Mouse (Mus musculus) limb, embryonic 15.5 days (tissue): Measurements from ENCODE around the gene Ets1. TPM values are rescaled to one million over a fixed set of nuclear protein-coding genes. Genes with fewer than 3 reads are reported as not detected.

Experiments used
- ATAC-seq: fragments of 200-750 bp; cut with Nextera tagmentation; 2 replicates; pipeline ENCODE4 v1.8.0; 2017; ENCODE audit warnings: low read depth, moderate TSS enrichment; ENCODE audit not compliant: insufficient number of reproducible peaks, low FRiP score, low TSS enrichment
- H3K27ac ChIP-seq: fragments of 300-500 bp; sonication (generic); 2 replicates; pipeline ENCODE4 v1.5.1; 2015; ENCODE audit warnings: moderate library complexity, mild to moderate bottlenecking, inconsistent platforms
- H3K27me3 ChIP-seq: fragments of 300-500 bp; sonication (generic); 2 replicates; pipeline ENCODE4 v1.6.1; 2015; ENCODE audit warnings: inconsistent platforms
- H3K36me3 ChIP-seq: fragments of 300-500 bp; sonication (generic); 2 replicates; pipeline ENCODE4 v1.6.1; 2015; ENCODE audit warnings: inconsistent platforms
- H3K4me1 ChIP-seq: fragments of 300-500 bp; sonication (generic); 2 replicates; pipeline ENCODE4 v1.6.1; 2015; ENCODE audit warnings: inconsistent platforms
- H3K4me2 ChIP-seq: fragments of 300-500 bp; sonication (generic); 2 replicates; pipeline ENCODE4 v1.6.1; 2015; ENCODE audit warnings: mild to moderate bottlenecking, inconsistent platforms
- H3K4me3 ChIP-seq: fragments of 300-500 bp; sonication (generic); 2 replicates; pipeline ENCODE4 v1.5.1; 2015; ENCODE audit warnings: mild to moderate bottlenecking, inconsistent platforms
- H3K9ac ChIP-seq: fragments of 300-500 bp; sonication (generic); 2 replicates; pipeline ENCODE4 v1.6.1; 2015; ENCODE audit warnings: inconsistent platforms
- H3K9me3 ChIP-seq: fragments of 300-500 bp; sonication (generic); 2 replicates; pipeline ENCODE4 v1.6.1; 2016; ENCODE audit warnings: inconsistent platforms
- WGBS: fragments of 180-500 bp; shearing (Covaris S2); methylation state at CpG from one replicate; pipeline ENCODE4 v1.1.7; 2015; 5-methylcytosine and 5-hydroxymethylcytosine counted together
- polyA plus RNA-seq: library from polyadenylated mRNA; unstranded; fragments of >200 nt; fragmentation: Nextera tagmentation; extraction: Ambion mirVana; gene quantifications from 2 replicates; pipeline ENCODE4 v1.2.1, GENCODE M21; 2015

The Ets1 gene
- polyA plus RNA-seq, 1 experiment from 2014 or later, result 42.9 TPM

- H3K4me1 ChIP-seq, result peaks cover 3% of the 10 kb centered on the region
- ATAC-seq, result no peak
- no peak overlapping the region for H3K4me2 ChIP-seq
- no peaks in the 10 kb centered on the region for H3K27me3 ChIP-seq
- no peaks in the 10 kb centered on the region for H3K9me3 ChIP-seq
- no peak overlapping the region for H3K4me3 ChIP-seq
- no peak overlapping the region for H3K27ac ChIP-seq
- H3K9ac ChIP-seq, result no peak overlapping the region
- WGBS, result 65% methylated on average over 2 of the region's 2 CpGs
- H3K36me3 ChIP-seq, result no peaks in the 10 kb centered on the region
These were observed 56.9 kb downstream of the Ets1 start for GRCm38 (mm10) chr9:32692944-32693343.

GRCm38 (mm10) chr9:32693411-32693810, 57.4 kb downstream of the Ets1 start:
- ATAC-seq, result no peak
- Histone ChIP-seq H3K36me3 (no peaks in the 10 kb centered on the region), H3K9ac (no peak overlapping the region), H3K4me3 (no peak overlapping the region), H3K27me3 (no peaks in the 10 kb centered on the region), H3K4me1 (peaks cover 3% of the 10 kb centered on the region), H3K27ac (no peak overlapping the region), H3K4me2 (no peak overlapping the region), H3K9me3 (no peaks in the 10 kb centered on the region)
- WGBS, result 70% methylated on average over 3 of the region's 3 CpGs

GRCm38 (mm10) chr9:32694111-32694824, 58.2 kb downstream of the Ets1 start:
- Histone ChIP-seq H3K4me2 (no peak overlapping the region), H3K9ac (no peak overlapping the region), H3K36me3 (no peaks in the 10 kb centered on the region), H3K27ac (no peak overlapping the region), H3K27me3 (no peaks in the 10 kb centered on the region), H3K9me3 (no peaks in the 10 kb centered on the region), H3K4me1 (peaks cover 6% of the 10 kb centered on the region), H3K4me3 (no peak overlapping the region)
- 72% methylated on average over 12 of the region's 12 CpGs for WGBS
- ATAC-seq, result no peak

- Histone ChIP-seq H3K9me3 (no peaks in the 10 kb centered on the region), H3K4me2 (peak overlapping the region; percentile 81), H3K4me3 (peak overlapping the region; percentile 74), H3K36me3 (no peaks in the 10 kb centered on the region), H3K27ac (peak overlapping the region; percentile 92), H3K27me3 (no peaks in the 10 kb centered on the region), H3K9ac (peak overlapping the region; percentile 79), H3K4me1 (peaks cover 13% of the 10 kb centered on the region)
- 47% methylated on average over 4 of the region's 4 CpGs for WGBS
- no peak for ATAC-seq
These were observed 59.0 kb downstream of the Ets1 start for GRCm38 (mm10) chr9:32694916-32695490.

- peaks cover 16% of the 10 kb centered on the region for H3K4me1 ChIP-seq
- H3K27me3 ChIP-seq, result no peaks in the 10 kb centered on the region
- no peaks in the 10 kb centered on the region for H3K9me3 ChIP-seq
- no peaks in the 10 kb centered on the region for H3K36me3 ChIP-seq
- WGBS, result under 1% methylated on average over 67 of the region's 67 CpGs
- H3K9ac ChIP-seq, result peak overlapping the region; percentile 79
- peak overlapping the region; percentile 92 for H3K27ac ChIP-seq
- peak; percentile 96 for ATAC-seq
- H3K4me3 ChIP-seq, result peak overlapping the region; percentile 74
- peak overlapping the region; percentile 81 for H3K4me2 ChIP-seq
These were observed 59.6 kb downstream of the Ets1 start for GRCm38 (mm10) chr9:32695492-32696190.

- WGBS, result under 1% methylated on average over 13 of the region's 13 CpGs
- H3K9ac ChIP-seq, result peak overlapping the region; percentile 79
- no peak for ATAC-seq
- peak overlapping the region; percentile 81 for H3K4me2 ChIP-seq
- no peaks in the 10 kb centered on the region for H3K36me3 ChIP-seq
- no peaks in the 10 kb centered on the region for H3K27me3 ChIP-seq
- H3K9me3 ChIP-seq, result no peaks in the 10 kb centered on the region
- peak overlapping the region; percentile 92 for H3K27ac ChIP-seq
- peak overlapping the region; percentile 74 for H3K4me3 ChIP-seq
- H3K4me1 ChIP-seq, result peaks cover 16% of the 10 kb centered on the region
These were observed 60.2 kb downstream of the Ets1 start for GRCm38 (mm10) chr9:32696259-32696658.

GRCm38 (mm10) chr9:32696717-32697116, 60.7 kb downstream of the Ets1 start:
- no peak for ATAC-seq
- 6% methylated on average over 7 of the region's 7 CpGs for WGBS
- H3K27ac ChIP-seq, result peak overlapping the region; percentile 92

GRCm38 (mm10) chr9:32697291-32698110, 61.5 kb downstream of the Ets1 start:
- 35% methylated on average over 9 of the region's 9 CpGs for WGBS
- no peaks in the 10 kb centered on the region for H3K9me3 ChIP-seq
- H3K27ac ChIP-seq, result peak overlapping the region; percentile 92
- H3K4me1 ChIP-seq, result peaks cover 16% of the 10 kb centered on the region
- H3K27me3 ChIP-seq, result no peaks in the 10 kb centered on the region
- H3K4me2 ChIP-seq, result peak overlapping the region; percentile 81
- H3K9ac ChIP-seq, result peak overlapping the region; percentile 1; the same call in 1 of the 2 replicates
- H3K4me3 ChIP-seq, result peak overlapping the region; percentile 74
- H3K36me3 ChIP-seq, result no peaks in the 10 kb centered on the region
- no peak for ATAC-seq

More at GRCm38 (mm10) chr9:32696717-32697116, 60.7 kb downstream of the Ets1 start:
- peak overlapping the region; percentile 74 for H3K4me3 ChIP-seq
- H3K27me3 ChIP-seq, result no peaks in the 10 kb centered on the region
- H3K9me3 ChIP-seq, result no peaks in the 10 kb centered on the region
- peak overlapping the region; percentile 81 for H3K4me2 ChIP-seq
- no peaks in the 10 kb centered on the region for H3K36me3 ChIP-seq
- H3K4me1 ChIP-seq, result peaks cover 16% of the 10 kb centered on the region
- peak overlapping the region; percentile 79; the same call in 1 of the 2 replicates for H3K9ac ChIP-seq

- 0 out of 2 replicates have a peak overlapping the region, but pooled peaks have one; percentile 19 for H3K4me2 ChIP-seq
- H3K4me1 ChIP-seq, result peaks cover 16% of the 10 kb centered on the region
- H3K27me3 ChIP-seq, result no peaks in the 10 kb centered on the region
- H3K9ac ChIP-seq, result no peak overlapping the region
- no peak overlapping the region for H3K27ac ChIP-seq
- ATAC-seq, result no peak
- H3K9me3 ChIP-seq, result no peaks in the 10 kb centered on the region
- no peaks in the 10 kb centered on the region for H3K36me3 ChIP-seq
- WGBS, result 84% methylated on average over 4 of the region's 4 CpGs
- H3K4me3 ChIP-seq, result 0 out of 2 replicates have a peak overlapping the region, but pooled peaks have one; percentile 13
These were observed 62.7 kb downstream of the Ets1 start for GRCm38 (mm10) chr9:32698766-32699165.

- no peak for ATAC-seq
- no peak overlapping the region for H3K9ac ChIP-seq
- 73% methylated on average over 8 of the region's 8 CpGs for WGBS
- H3K27me3 ChIP-seq, result no peaks in the 10 kb centered on the region
- H3K27ac ChIP-seq, result no peak overlapping the region
- H3K36me3 ChIP-seq, result no peaks in the 10 kb centered on the region
- H3K4me2 ChIP-seq, result peak overlapping the region; percentile 19; the same call in 1 of the 2 replicates
- H3K9me3 ChIP-seq, result no peaks in the 10 kb centered on the region
- peak overlapping the region; percentile 13; the same call in 1 of the 2 replicates for H3K4me3 ChIP-seq
- peaks cover 16% of the 10 kb centered on the region for H3K4me1 ChIP-seq
These were observed 63.4 kb downstream of the Ets1 start for GRCm38 (mm10) chr9:32699391-32699841.
